Mouse (Mus musculus): Measurements from ENCODE around the gene Tlr9.

The Tlr9 gene

DNA sequence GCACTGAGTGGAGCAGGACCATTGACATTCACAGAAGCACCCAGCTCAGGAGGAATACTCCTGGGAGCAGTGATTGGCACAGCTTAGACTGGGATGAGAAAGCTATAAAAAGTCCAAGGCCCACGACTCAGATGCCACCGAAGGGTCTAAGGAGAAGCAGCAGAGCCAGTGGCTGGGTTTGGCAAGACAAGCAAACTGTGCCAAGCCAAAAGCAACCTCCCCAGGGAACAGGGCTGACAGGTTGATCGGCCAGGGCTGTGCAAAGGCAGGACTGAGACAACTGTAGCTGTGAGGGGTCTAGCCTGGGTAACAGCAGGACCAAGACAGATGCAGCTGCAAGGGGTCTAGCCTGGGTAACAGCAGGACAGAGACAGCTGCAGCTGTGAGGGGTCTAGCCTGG is 10.6 kb downstream of the Tlr9 start:
- no peak for DNase-seq (ENCODE audit: low spot score in 2 of 2)

DNA sequence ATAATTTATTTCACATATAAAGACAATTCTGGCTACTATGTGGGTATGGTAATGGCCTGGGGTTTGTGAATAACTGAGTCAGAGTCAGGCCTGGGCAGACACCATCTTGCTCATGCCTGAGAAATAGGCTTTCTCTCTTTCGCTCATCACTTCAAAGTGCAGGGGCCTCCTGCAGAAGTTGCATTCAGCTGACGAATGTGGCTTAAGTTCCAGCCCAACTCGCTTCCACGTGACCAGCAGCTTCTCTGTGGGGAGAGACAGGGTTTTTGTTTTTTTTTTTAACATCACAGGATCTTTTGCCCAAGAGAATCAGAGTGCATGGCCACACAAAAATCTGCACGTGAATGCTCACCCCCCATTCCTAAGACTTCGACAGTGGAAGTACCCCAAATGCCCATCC is 11.6 kb downstream of the Tlr9 start:
- DNase-seq (ENCODE audit: low spot score in 2 of 2): no peak

DNA sequence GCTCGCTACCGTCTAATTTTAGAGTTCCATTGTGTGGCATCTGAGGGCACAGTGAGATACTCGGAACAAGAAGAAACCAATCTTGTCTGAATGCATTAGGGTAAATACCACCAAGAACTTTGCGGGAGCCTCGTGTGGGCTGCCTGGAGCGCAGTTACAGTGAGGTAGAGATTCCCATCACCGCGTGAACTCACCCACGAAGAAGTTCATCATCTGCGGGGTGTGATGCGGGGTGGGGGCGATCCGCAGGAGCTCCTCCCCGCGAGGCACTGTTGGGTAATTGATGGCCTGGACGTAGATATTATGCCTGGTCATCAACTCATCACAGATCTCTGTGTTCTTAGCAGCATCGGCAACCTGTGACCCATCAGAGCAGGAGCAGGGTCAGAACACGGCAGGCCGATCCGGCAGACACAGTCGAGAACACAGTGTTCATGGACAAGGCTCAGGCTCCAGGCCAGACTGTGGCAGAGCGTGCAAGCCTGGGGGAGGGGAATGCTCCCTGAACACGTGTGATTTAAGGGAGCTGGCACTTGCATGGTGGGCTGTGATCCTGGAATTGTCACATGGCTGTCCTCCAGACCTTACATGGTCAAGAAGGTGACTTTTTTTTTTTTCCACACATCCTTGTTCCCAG is 12.9 kb downstream of the Tlr9 start:
- no peak for DNase-seq (ENCODE audit: low spot score in 2 of 2)

- DNase-seq (ENCODE audit: low spot score in 2 of 2): no peak
These were observed 13.9 kb downstream of the Tlr9 start for GRCm38 (mm10) chr9:106236156-106236817.

- DNase-seq (ENCODE audit: low spot score in 2 of 2): no peak
These were observed 14.4 kb downstream of the Tlr9 start for GRCm38 (mm10) chr9:106236818-106237211.

DNA sequence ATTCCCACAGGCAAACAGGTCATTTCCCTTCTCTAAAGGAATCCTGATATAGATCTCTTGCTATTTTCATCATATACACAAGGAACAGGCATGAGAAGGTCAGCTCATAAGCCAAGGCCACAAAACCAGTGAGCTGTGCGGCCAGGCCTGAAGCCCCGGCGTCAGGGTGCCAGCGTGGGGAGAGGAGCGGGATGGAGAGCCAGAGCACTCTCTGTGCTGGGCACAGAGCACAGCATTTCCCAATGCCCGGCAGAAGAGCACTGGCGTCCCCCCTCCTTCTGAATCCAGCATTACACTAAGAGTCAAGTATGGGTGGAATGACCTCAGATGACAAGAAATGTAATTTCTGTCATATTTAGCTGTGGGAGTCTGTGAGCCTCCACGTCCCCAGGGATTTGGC is 15.0 kb downstream of the Tlr9 start:
- DNase-seq (ENCODE audit: low spot score in 2 of 2): no peak

DNA sequence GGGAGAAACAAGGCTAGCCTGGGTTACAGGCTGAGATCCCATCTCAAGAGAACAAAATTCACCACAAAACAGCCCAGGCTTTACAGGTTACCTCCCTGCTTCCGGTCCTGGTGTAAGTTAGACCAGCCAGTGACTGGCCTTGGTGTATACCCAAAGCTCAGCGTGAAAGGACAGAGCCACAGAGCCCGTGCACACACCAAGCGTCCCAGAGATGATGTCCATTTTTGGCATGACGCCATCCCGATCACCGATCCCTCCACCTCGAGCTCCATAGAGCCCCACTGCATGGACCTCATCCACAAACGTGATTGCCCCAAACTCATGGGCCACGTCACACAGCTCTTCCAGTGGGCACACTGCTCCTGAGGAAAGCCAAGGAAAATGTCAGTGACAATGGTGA is 15.5 kb downstream of the Tlr9 start:
- no peak for DNase-seq (ENCODE audit: low spot score in 2 of 2)

GRCm38 (mm10) chr9:106241541-106242164 is 19.3 kb downstream of the Tlr9 start:
- DNase-seq (ENCODE audit: low spot score in 2 of 2): no peak

DNA sequence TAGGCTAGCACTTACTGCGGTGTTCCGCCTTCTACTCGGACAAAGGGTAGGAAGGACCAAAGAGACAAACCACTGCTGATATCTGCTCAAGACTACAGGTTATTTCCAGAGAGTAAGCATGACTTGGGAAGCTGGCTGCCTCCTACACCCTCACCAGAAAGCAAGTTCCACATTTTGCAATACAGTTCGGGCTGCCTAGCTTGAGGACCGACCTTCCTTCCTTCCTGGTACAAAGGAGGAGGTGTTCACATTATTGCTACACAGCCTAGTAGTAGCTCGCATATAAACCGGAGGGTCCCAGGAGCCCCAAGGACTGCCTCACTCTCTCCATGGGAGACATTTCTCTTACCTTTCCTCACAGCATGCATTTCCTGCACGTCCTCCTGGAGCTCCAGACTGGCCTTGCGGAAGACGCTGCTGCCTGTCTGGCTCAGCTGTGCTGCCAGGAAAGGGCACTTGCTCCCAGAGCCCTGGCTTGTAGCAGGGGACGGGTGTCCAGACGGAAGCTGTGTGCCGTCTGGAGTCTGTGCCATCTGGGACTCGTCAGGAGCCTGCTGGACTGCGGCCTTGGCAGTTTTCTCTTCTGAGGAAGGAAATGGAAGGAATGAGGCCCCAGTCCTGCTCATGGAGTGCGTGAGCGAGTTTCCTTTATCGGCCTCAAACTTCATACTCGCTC is 20.6 kb downstream of the Tlr9 start:
- no peak for DNase-seq (ENCODE audit: low spot score in 2 of 2)

- no peak for DNase-seq (ENCODE audit: low spot score in 2 of 2)
These were observed 27.2 kb downstream of the Tlr9 start for GRCm38 (mm10) chr9:106249550-106249949.

- no peak for DNase-seq (ENCODE audit: low spot score in 2 of 2)
These were observed 27.8 kb downstream of the Tlr9 start for GRCm38 (mm10) chr9:106250245-106250644.

- no peak for DNase-seq (ENCODE audit: low spot score in 2 of 2)
These were observed 28.7 kb downstream of the Tlr9 start for GRCm38 (mm10) chr9:106251066-106251465.

GRCm38 (mm10) chr9:106254001-106254400 is 31.6 kb downstream of the Tlr9 start:
- DNase-seq (ENCODE audit: low spot score in 2 of 2): no peak

GRCm38 (mm10) chr9:106258412-106258811 is 36.0 kb downstream of the Tlr9 start:
- DNase-seq (ENCODE audit: low spot score in 2 of 2): no peak

GRCm38 (mm10) chr9:106258990-106259389 is 36.6 kb downstream of the Tlr9 start:
- DNase-seq (ENCODE audit: low spot score in 2 of 2): no peak

DNA sequence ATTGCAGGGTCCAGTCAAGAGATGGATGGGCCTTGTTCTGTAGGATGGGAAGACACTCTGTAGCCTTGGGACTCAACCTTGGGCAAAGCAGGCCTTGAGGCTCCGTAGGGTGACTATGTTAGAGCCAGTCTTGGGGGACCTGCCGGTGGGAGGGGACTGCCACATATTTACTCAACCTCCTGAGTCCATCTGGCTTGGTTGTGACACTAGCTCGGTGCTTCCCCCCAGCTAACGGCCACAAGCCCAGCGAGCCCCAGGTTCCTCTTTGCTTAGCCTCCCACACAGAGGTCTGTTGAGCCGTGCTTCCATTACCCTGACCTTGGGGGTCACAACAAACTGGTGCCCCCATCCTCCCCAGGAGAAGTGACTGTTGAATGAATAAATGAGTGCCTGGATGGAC is 38.7 kb downstream of the Tlr9 start:
- no peak for DNase-seq (ENCODE audit: low spot score in 2 of 2)

DNA sequence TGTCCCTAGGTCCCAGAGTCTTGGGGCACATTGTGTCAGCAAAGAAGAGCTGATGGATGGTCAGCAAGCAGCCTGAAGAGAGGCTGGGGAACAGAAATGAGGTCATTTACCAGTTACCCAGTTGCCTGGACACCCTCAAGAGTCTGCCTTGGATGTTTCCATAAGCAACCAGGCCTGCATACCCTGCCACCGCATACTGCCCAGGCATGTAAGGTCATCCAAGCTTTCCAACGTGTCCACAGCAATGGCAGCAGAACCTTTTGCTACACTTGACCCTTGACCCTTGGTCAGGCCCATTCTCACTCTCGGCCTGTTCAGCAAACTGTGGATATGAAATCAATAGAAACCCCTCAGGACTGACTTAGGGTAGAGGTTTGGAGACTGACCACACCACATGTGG is 39.1 kb downstream of the Tlr9 start:
- no peak for DNase-seq (ENCODE audit: low spot score in 2 of 2)

DNA sequence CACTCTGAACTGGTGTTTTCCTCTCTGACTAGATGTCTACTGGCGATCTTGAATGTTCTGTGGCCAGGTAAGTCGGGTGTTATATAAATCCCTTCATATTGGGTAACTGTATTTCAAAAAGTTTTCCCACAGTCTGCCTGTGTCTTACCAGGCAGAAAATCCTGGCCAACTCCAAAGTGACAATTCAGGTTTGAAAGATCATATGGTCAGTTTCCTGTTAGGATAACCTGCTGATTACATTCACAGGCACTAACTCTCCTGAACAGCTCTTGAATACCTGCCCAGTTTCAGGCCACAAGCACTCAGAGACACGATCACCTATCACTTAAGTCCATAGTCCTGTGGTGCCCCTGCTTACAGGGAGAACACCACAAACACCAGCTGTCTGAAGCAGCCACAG is 39.7 kb downstream of the Tlr9 start:
- DNase-seq (ENCODE audit: low spot score in 2 of 2): no peak

DNA sequence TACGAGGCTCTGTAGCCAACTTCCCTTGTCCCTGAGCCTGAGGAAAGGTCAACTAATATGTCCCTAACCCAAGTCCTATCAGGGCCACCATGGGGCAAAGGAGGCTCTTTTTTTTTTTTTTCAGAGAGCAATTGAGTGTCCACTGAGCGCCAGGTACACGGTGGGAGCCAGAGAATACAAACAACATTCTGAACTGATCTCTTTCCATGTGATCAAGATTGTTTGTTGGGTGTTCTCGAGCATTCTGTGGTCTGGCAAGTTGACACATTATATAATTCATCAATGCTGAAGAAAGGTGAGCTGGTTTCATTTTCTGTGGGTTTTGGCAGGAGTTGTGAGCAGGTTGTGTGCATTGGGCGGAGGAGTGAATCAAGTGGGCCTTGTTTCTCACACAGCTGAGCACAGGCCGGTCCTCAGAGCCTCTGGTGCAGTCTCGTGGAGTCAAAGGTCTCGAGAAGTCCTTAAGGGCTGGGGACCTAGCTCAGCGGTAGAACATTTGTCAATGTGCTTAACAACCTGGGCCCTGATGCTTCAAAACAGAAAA is 41.1 kb downstream of the Tlr9 start:
- DNase-seq (ENCODE audit: low spot score in 2 of 2): no peak

GRCm38 (mm10) chr9:106265358-106266075 is 43.1 kb downstream of the Tlr9 start:
- no peak for DNase-seq (ENCODE audit: low spot score in 2 of 2)

GRCm38 (mm10) chr9:106266936-106267657 is 44.7 kb downstream of the Tlr9 start:
- no peak for DNase-seq (ENCODE audit: low spot score in 2 of 2)

All from frontal cortex, postnatal 25 days (tissue).